Mouse (Mus musculus): ENCODE data around the gene Pih1d1. TPM values are rescaled to one million over a fixed set of nuclear protein-coding genes. Genes with fewer than 3 reads are reported as not detected.
A peak's percentile ranks its signal among the peaks of the same experiment; 100 is the strongest.
"Not testable (repeated sequence)": the region's sequence is repeated elsewhere in the genome, so short reads cannot be mapped to it uniquely, and the experiment has no call there.

The Pih1d1 gene
- 10 to 100 TPM; 44.5 to 46.8 TPM for total RNA-seq (2021)

DNA sequence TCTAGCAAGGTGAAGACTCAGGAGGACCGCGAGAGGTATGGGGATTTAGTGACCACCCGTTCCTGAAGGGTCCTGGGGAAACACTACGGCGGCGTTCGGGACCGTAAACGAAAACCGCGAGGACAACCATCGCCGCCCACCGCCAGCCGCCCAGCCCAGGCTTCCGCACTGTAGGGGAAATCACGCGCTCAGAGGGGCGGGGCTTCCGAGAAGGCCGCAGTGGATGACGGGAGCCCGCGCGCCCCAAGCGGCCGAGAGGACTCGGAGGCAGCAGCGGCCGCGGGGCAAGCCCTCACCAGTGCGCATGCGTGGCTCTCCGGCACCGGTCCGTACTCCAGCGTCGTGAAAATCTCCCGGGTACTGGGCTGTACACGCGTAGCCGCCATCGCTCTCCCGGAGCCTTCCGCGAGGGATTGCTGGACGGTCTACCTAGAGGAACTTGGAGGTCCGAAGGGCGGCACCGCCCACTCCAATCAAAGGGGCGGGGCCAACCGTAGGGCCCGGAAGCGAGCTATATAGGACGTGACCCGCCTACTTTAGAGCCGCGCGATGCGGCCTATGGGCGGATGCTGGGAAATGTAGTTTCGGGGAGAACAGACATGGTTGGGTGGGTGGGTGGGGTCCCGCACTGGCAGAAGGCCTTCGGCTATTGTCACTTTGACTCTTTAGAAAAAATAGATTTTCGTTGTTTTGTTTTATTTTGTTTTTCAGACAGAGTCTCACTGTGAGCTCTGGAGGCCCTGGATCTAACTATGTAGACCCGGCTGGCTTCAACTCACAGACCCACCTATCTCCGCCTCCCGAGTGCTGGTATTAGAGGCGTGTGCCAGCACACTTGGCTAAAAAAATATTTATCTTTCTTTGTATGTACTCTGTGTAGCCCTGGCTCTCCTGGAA, at the start of gene Pih1d1, which contains the start of gene Aldh16a1:
Gene Pih1d1 (plus strand): TSS at position 208 of the 897 bp plus-strand sequence.
Gene Aldh16a1 (minus strand): TSS at position 489 of the 897 bp plus-strand sequence.
- peak; percentile 96 to 98 for DNase-seq

DNA sequence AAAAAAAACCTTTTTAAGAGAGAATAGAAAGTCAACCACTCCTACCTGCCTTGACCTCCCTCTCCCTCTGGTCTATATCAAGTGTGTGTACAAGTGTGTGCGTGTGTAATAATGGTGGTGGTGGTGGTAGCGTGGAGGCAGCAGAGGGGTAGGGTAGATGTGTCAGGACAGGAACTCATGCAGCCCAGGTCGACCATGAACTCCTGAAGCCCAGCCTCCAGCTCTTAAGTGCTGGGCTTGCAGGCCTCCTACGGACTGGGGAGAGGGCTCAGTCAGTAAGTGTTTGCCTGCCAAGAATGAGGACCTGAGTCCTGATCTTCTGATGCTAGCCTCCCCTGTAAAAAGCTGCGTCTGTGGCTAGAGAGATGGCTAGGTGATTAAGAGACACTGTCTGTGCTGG, 49.2 kb upstream of the Pih1d1 start:
- no peak for DNase-seq

DNA sequence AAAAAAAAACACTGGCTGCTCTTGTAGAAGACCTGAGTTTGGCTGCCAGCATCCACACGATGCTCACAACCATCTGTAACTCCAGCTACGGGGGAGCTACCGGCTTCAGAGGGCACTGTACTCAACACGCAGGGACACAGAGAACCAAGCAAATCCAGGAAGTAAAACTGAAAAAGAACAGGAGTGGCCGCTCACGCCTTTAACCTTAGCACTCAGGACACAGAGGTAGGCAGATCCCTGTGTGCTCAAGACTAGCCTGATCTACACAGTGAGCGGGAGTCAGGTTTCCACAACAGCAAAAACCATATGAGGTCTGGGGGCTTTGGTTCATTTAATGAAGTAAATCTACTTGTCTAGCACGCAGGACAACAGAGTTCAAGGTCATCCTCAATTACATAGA, 48.6 kb upstream of the Pih1d1 start:
- no peak for DNase-seq

DNA sequence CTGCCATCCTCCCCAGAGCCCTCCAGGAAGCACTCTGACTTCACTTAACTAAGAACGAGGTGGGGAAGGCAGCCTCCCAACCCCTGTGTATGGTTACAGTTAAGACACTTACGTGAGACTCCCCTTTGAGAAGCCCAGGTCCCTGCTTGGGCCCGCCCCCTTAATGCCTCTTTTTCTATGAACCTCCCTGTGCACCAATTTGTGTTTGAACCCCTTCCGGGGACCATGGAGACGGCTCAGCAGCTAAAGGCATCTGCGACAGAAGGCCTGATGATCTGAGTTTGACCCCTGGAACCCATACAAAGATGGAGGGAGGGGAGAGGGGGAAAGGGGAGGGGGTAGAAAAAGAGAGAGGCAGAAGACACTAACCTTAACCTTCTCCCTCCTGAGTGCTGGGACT, 47.7 kb upstream of the Pih1d1 start:
- no peak for DNase-seq

DNA sequence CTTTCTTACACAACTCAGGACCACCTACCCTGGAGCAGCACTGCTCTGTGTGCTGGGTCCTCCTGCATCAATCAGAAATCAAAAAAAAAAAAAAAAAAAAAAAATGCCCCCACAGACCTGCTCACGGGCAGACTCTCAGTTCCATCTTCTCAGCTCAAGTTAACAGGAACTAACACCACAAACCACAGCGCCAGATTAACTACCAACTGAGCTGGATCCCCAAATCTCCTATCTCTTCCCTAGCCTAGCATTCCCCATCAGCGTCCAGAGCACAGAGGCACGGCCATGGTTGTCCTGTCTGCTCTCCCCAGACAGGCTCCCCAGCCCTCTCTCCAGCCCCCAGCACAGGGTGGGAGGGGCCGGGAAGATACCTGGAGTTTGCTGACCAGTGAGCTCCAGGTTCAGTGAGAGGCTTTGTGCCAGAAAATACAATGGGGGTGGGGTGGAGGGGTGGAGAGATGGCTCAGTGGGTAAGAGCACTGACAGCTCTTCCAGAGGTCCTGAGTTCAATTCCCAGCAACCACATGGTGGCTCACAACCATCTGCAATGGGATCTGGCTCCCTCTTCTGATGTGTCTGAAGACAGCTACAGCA, 47.0 kb upstream of the Pih1d1 start:
- DNase-seq: no peak

DNA sequence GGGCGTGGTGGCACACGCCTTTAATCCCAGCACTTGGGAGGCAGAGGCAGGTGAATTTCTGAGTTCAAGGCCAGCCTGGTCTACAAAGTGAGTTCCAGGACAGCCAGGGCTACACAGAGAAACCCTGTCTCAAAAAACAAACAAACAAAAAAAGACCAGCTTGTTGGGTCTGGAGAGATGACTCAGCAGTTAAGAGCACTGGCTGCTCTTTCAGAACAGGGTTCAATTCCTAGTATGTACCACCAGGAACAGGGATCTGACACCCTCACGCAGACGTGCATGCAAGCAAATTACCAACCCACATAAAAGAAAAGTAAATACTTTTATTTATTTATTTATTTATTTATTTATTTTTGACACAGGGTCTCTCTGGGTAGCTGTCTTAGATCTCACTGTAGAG, 44.0 kb upstream of the Pih1d1 start:
- DNase-seq: not testable (repeated sequence)

DNA sequence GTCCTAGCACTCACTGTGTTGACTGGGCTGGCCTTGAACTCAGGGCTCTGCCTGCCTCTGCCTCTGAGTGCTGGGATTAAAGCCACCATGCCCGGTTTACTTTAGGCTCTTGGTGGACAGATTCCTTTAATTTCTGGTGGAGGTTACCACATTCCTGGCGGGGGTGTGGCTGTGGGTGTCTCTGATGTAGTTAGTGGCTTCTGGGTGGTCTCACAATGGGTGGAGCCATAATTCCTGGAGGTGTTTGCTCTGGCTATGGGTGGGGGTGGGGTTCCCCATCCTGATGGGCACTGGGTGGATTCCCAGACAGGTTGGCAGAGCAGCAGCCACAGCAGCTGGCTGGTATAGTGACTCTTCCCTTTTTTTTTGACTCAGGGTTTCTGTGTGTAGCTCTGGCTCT, 42.2 kb upstream of the Pih1d1 start:
- DNase-seq: no peak

DNA sequence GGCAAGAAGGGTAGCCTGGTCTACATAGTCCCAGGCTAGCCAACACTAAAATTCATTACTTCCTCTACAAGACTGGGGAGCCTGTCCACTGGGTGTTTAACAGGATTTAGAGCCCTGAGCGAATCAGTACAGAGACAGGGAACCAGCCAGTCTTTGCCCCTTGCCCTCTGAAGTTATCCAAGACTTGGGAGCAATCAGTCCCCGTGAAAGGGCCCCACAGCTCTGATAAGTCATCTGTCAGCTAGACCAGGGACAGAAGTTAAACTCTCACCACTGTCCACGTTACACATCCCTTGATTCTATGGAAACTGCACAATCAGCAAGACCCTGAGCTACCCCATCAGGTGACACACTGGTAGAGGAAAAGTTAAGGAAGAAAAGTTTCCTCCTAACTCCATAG, 41.6 kb upstream of the Pih1d1 start:
- no peak for DNase-seq

DNA sequence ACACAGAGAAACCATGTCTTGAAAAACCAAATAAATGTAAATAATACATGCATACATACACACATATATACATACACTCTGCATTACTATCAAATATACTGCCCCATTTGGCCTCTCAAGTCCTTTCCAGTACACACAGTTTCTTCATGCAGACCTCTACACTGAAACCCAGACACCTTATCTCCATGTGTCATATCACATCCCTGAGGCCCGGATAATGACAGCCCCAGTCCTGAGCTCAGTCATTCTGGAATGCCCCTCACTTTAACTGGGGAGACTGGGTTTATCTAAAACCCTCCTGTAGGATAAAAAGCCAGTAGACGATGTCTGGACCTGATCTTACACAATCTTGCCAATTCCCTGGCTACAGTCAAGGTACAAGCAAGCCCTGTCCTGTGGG, 40.6 kb upstream of the Pih1d1 start:
- no peak for DNase-seq

DNA sequence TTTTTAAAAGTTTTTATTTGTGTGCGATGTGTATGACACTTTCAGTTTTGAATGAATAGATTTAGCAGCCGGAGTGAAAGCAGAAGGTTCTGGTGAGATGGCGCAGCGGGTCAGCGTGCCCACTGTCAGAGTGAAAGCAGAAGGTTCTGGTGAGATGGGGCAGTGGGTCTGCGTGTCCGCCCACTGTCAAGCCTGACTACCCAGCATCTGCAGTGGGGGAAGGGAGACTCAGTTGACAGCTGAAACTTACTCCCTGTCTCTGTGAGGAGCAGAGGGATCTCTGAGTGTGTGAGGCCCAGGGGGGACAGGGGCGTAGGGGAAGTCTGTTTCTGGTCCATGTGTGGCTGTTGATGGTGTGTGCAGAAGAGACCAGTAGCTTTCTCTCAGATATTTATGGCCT, 36.5 kb upstream of the Pih1d1 start:
- no peak for DNase-seq

DNA sequence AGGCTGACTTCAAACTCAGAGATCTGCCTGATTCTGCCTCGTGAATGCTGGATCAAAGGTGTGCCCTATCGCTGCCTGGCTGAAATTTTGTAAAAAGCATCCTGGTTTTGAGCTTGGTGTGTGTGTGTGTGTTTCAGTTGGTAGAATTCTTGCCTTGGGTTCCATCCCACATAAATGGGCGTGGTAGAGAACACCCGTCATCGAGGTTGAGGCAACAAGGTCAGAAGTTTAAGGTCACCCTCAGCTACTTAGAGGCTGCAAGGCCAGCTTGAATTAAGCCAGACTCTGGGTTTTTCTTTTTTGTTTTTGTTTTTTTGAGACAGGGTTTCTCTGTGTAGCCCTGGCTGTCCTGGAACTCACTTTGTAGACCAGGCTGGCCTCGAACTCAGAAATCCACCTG, 35.8 kb upstream of the Pih1d1 start:
- no peak for DNase-seq

DNA sequence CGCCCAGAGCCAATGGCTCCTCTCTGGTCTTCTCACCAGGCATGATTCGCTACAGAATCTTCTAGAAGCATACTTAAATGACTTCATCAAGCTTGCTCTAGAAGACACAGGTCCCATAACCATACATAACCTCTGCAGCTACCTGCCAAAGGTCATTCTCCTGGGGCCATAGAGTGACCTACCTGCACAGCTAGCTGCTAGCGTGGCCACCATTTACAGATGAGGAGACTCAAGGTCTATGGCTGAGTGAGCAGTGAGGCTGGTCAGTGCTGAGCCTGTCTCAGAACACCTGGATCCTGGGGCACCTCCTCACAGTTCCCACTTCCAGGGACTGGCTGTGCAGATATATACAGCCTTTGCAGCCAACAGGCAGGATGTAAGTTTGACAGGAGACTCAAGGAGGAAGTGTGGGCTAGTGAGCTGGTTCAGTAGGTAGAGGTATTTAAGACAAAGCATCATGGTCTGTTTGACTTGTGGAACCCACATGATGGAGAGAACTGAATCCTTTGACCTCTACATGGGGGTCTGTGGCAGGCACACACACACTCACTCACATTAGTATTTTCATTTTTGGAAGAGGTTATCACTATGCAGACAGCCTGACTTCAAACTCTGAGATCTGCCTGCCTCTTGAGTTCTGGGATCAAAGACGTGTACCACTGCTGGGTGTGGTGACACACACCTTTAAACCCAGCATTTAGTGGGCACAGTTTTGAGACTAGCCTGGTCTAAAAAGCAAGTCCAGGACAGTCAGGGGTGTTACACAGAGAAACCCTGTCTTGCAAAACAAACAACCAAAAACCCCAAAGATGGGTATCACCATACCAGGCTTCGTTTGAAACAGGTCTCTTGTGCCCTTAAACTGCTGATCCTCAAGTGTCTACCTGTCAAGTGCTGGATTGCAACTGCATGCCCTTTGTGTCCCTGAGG, 34.1 kb upstream of the Pih1d1 start:
- DNase-seq: no peak

DNA sequence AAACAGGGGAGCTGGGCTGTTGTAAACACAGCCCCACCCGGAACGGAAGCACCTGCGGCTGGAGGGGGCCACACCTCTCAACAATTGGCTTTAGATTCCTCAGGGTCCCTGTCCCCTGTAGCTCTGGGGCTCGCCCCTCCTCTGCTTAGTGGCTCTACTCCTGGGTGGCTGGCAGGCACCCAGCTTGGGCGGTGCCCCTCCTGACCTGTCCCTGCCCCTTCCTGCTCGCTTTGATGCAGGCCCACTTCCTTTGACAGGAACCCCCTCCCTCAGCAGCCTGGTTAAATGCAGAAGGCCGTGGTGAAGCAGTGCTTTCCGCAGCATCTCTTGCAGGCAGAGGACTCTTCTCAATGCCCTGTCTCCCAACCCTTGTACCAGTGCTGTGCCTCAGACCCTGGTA, 32.7 kb upstream of the Pih1d1 start:
- no peak for DNase-seq

DNA sequence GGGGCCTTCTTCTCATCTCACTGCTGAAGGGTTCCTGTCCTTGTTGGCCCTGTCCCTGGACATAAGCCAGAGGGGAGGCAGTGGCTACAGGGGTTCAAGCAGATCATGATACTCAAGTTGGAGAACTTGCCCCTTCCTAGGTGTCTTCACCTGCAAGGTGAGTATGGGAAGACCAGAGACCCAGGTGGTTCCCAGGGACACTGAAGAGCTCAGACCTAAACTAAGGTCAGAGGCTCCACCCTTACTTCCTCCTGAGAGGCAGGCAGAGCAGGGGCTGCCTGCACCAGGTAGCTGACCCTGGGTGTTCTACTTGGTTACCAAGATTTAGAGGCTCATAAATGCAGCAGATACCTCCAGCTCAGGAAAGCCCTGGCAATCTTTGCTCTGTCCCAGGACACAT, 32.1 kb upstream of the Pih1d1 start:
- no peak for DNase-seq

DNA sequence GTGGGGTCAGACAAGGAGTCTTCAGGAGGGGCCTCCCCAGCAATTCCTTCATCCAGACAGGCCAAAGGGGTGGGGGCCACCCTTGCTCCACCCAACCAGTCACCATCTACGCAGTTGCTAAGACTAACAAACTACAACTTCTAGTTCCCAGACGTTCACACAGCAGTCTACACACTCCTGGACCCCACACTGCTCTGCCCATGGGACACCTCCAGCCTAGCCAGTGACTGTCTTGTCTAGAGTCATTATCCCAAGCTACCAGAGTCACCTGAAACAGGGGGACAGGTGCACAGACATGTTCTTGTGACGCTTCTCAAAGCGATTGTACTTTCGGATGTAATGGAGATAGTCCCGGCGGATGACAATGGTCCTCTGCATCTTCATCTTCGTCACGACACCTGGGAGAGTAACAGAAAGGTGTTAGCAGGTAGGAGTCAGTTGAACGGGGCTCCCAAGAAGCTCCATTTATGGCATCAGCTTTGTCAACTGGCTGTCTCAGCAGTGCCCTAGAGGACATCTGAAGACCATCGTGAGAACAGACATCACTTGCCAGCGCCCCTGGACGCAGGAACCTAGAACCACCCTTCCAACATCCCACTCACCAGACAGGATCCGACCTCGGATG, 31.4 kb upstream of the Pih1d1 start:
- no peak for DNase-seq

DNA sequence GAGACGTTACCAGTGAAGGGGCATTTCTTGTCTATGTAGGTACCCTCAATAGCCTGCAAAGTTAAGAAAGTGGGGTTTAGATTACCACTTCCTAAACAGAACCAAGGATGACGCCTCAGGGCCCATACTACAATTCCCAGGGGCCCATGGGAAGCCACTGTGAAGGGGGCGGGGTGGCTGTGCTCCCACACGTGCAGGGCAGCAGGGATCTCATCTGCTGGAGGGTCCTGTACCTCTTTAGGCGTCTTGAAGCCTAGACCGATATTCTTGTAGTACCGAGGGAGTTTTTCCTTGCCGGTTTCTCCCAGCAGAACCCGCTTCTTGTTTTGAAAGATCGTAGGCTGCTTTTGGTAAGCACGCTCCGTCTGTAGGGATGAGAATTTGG, 30.9 kb upstream of the Pih1d1 start:
- no peak for DNase-seq

DNA sequence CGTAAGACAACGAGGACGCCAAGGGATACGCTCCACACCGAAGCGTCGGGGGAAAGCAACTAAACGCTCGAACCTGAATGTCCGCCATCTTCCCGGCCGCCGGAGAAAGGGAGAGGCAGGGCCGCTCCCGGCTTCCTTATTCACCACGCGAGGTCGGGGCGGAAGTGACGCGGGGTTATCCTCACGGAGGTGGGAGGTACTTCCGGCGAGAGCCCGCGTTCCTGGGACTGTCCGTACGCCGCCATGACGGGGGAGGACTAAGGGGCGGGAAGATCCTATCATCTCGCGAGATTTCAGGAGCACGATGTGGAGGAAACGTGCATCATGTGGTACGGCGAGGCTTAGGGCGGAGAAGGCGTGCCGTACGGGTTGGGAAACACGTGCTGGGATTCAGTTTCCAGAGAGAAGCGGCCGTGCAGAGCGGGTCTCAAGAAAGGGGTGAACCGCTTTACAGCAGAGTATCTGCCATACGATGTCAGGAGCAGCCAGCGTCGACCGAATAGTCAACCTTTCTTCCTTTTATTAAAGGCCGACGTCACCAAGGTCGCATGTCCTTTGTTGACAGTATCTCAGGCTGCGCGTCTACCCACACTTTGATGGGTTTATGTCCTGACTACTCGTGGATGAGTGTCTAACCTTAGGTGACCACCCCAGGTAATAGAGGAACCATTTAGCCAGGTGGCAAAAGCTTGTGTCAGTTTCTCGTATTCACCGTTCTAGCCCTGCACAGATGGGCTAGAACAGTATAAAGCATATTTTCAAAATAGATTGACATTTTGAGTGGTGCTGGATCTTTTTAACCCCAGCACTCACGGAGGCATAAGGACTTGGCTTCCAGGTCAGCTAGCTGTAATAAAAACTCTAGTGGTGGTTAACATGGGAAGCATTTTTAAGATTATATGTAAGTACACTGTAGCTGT, 29.6 kb upstream of the Pih1d1 start, which contains the start of gene Rps11:
Gene Rps11 (minus strand): TSS at position 216 of the 920 bp plus-strand sequence.
- peak; percentile 98 to 99 for DNase-seq

DNA sequence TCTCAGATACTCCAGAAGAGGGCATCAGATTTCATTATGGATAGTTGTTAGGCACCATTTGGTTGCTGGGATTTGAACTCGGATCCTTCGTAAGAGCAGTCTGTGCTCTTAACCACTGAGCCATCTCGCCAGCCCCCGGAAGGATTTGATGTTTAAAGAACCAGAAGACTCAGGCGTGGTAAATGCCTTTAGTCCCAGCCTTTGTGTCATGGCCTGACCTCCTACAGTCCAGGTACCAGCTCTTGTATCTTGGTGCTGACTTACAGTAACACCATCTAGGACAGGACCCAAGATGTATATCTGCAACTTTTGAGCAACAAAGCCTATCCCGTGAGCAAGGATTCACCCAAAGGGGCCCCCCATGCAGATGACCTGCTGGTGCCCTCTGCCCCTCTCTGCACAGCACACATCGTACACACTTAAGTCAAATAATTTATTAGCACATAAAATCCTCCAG, 28.9 kb upstream of the Pih1d1 start:
- no peak for DNase-seq

DNA sequence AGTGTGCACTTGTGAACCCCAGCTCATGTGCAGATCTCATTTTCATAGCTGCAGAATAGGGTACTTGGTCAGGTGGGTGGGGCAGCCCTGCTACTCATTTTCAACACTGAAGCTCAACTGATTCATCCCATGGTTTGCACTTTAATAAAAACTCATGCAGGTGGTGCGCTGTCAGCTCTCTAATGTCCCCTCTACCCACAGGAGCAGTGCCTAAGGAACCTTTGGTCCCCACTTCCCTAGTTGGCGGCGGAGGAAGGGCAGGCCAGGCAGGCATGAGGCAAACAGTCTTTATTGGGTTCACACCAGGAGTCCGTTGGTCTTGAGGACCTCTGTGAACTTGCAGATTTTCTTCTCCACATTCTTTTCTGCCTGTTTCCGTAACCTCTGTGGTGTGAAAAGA, 28.5 kb upstream of the Pih1d1 start:
- not testable (repeated sequence) for DNase-seq

DNA sequence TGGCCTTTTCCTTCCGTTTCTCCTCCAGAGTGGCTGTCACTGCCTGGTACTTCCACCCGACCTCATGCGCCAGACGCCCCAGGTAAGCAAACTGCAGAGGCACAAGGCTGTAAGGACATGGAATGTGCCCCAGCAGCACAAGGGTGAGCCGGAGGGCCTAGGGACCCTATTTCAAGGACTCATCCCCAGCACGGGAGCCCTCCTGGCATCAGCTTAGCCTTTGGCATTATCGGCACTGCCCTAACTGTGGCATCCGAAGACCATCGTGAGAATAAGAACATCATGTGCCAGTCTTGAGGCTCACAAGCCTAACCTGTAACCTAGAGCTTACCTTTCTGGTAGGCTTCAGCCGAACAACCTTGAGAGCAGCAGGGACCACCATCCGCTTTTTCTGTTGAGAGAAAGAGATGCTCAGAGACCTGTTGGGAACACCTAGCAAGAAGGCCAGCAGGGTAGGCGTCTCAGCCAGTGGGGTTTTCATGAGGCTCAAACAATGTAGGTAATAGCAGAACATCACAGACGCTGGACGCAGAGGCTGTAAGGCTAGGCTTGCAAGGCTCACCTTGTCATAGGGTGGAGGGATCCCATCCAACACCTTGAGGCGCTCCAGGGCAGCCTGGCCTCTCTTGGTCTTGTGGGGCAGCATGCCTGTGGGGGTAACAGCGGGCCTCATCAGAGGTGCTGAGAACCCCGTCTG, 27.8 kb upstream of the Pih1d1 start:
- no peak for DNase-seq
